Mouse (Mus musculus): ENCODE measurements around the gene Zfp94.

Gene Zfp94

GRCm38 (mm10) chr7:24300771-24301282, 15.6 kb downstream of the Zfp94 start, which contains the start of gene Zfp61:
TSS of gene Zfp61 (minus strand) at chr7:24301232.
- peaks cover 18% of the 10 kb centered on the region for H3K4me1 ChIP-seq (replicated peaks; ENCODE audit: low read depth, low read length)
- H3K27me3 ChIP-seq (ENCODE audit: insufficient read depth, low read length): peaks cover 8% of the 10 kb centered on the region; the same call in 1 of the 2 replicates
- peaks cover 8% of the 10 kb centered on the region for H3K9me3 ChIP-seq (ENCODE audit: low read length)
- peaks cover 32% of the 10 kb centered on the region for H3K36me3 ChIP-seq (ENCODE audit: insufficient read depth, low read length)
- H3K4me3 ChIP-seq (replicated peaks; ENCODE audit: low read length): peak within 1 kb of the TSS; percentile 97
- TF ChIP-seq POU5F1 (IDR thresholded peaks at IDR 0.05; ENCODE audit: borderline replicate concordance, low read length) (no peak), CTCF (conservative IDR thresholded peaks at IDR 0.05; ENCODE audit: low read length) (no peak), NANOG (IDR thresholded peaks at IDR 0.05; ENCODE audit: borderline replicate concordance, low read length) (no peak)

- peaks cover 8% of the 10 kb centered on the region; the same call in 1 of the 2 replicates for H3K27me3 ChIP-seq (ENCODE audit: insufficient read depth, low read length)
Measured at GRCm38 (mm10) chr7:24299823-24300481, 16.5 kb downstream of the Zfp94 start.

GRCm38 (mm10) chr7:24298973-24299708, 17.3 kb downstream of the Zfp94 start:
- peaks cover 8% of the 10 kb centered on the region; the same call in 1 of the 2 replicates for H3K27me3 ChIP-seq (ENCODE audit: insufficient read depth, low read length)
- H3K9me3 ChIP-seq (ENCODE audit: low read length): peaks cover 8% of the 10 kb centered on the region
- peaks cover 18% of the 10 kb centered on the region for H3K4me1 ChIP-seq (replicated peaks; ENCODE audit: low read depth, low read length)
- peaks cover 46% of the 10 kb centered on the region for H3K36me3 ChIP-seq (ENCODE audit: insufficient read depth, low read length)
- H3K4me3 ChIP-seq (replicated peaks; ENCODE audit: low read length): peak overlapping the region; percentile 97
- TF ChIP-seq POU5F1 (IDR thresholded peaks at IDR 0.05; ENCODE audit: borderline replicate concordance, low read length) (no peak), CTCF (conservative IDR thresholded peaks at IDR 0.05; ENCODE audit: low read length) (no peak), NANOG (IDR thresholded peaks at IDR 0.05; ENCODE audit: borderline replicate concordance, low read length) (no peak)

More at GRCm38 (mm10) chr7:24299823-24300481, 16.5 kb downstream of the Zfp94 start:
- H3K9me3 ChIP-seq (ENCODE audit: low read length): peaks cover 8% of the 10 kb centered on the region
- no peak for TF ChIP-seq CTCF (conservative IDR thresholded peaks at IDR 0.05; ENCODE audit: low read length)
- no peak for TF ChIP-seq POU5F1 (IDR thresholded peaks at IDR 0.05; ENCODE audit: borderline replicate concordance, low read length)
- TF ChIP-seq NANOG (IDR thresholded peaks at IDR 0.05; ENCODE audit: borderline replicate concordance, low read length): no peak
- peaks cover 18% of the 10 kb centered on the region for H3K4me1 ChIP-seq (replicated peaks; ENCODE audit: low read depth, low read length)
- peaks cover 40% of the 10 kb centered on the region for H3K36me3 ChIP-seq (ENCODE audit: insufficient read depth, low read length)
- H3K4me3 ChIP-seq (replicated peaks; ENCODE audit: low read length): peak overlapping the region; percentile 97

DNA sequence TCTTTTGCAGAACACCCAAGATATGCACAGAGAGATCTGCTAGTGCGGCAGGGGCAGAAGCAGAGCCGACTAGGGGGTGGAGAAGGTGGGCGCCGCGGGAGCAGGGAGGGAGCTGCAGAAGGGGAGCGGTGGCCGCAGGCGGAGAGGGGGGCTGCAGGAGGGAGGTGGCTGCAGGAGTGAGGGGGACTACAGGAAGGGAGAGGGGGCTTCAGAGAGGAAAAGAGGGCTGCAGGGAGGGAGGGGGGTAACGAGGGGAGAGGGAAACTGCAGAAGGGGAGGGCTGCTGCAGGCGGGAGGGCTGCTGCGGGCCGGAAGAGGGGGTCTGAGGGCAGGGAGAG, 17.9 kb downstream of the Zfp94 start:
- peaks cover 47% of the 10 kb centered on the region for H3K36me3 ChIP-seq (ENCODE audit: insufficient read depth, low read length)
- peaks cover 18% of the 10 kb centered on the region for H3K4me1 ChIP-seq (replicated peaks; ENCODE audit: low read depth, low read length)
- TF ChIP-seq POU5F1 (IDR thresholded peaks at IDR 0.05; ENCODE audit: borderline replicate concordance, low read length) (no peak), CTCF (conservative IDR thresholded peaks at IDR 0.05; ENCODE audit: low read length) (no peak), NANOG (IDR thresholded peaks at IDR 0.05; ENCODE audit: borderline replicate concordance, low read length) (no peak)
- peak overlapping the region; percentile 97 for H3K4me3 ChIP-seq (replicated peaks; ENCODE audit: low read length)
- peaks cover 8% of the 10 kb centered on the region; the same call in 1 of the 2 replicates for H3K27me3 ChIP-seq (ENCODE audit: insufficient read depth, low read length)
- H3K9me3 ChIP-seq (ENCODE audit: low read length): peaks cover 8% of the 10 kb centered on the region

DNA sequence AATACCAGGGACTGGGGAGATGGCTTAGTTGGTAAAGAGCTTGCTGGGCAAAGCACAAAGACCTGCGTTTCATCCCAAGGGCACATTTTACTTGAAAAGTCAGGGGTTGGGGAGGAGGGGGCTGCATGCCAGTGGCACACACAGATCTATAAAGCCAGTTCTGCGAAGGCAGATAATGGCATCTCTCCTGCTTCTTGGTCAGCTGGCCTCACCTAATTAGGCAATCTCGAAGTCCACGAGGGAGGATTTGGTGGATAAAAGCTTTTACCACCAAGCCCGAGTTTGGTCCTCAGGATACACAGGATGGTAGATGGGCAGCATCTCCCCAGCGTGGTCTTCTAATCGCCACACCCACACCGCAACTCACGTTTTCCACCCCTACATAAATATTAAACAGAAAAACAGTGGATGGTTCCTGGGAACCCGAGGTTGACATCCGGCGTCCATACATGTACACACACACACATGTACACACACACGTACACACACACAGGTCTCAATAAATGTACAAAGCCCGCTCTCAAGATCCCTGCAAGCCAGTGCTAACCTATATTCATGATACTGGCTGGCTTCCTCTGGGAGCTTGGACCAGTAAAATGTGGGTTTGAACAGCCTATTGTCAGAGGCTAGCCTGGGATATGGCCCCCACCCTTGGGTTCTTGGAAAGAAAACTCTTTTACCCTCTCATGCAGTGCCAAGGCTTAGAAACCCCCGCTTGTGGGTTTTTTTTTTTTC, 18.9 kb downstream of the Zfp94 start:
- no peaks in the 10 kb centered on the region for H3K9me3 ChIP-seq (ENCODE audit: low read length)
- H3K27me3 ChIP-seq (ENCODE audit: insufficient read depth, low read length): peaks cover 8% of the 10 kb centered on the region; the same call in 1 of the 2 replicates
- TF ChIP-seq CTCF (conservative IDR thresholded peaks at IDR 0.05; ENCODE audit: low read length) (no peak), NANOG (IDR thresholded peaks at IDR 0.05; ENCODE audit: borderline replicate concordance, low read length) (no peak), POU5F1 (IDR thresholded peaks at IDR 0.05; ENCODE audit: borderline replicate concordance, low read length) (no peak)
- H3K4me3 ChIP-seq (replicated peaks; ENCODE audit: low read length): no peak overlapping the region
- H3K36me3 ChIP-seq (ENCODE audit: insufficient read depth, low read length): peaks cover 39% of the 10 kb centered on the region
- peaks cover 18% of the 10 kb centered on the region for H3K4me1 ChIP-seq (replicated peaks; ENCODE audit: low read depth, low read length)

- Histone ChIP-seq H3K4me3 (replicated peaks; ENCODE audit: low read length) (no peak overlapping the region), H3K9me3 (ENCODE audit: low read length) (no peaks in the 10 kb centered on the region), H3K36me3 (ENCODE audit: insufficient read depth, low read length) (peaks cover 33% of the 10 kb centered on the region), H3K27me3 (ENCODE audit: insufficient read depth, low read length) (peaks cover 17% of the 10 kb centered on the region), H3K4me1 (replicated peaks; ENCODE audit: low read depth, low read length) (peaks cover 28% of the 10 kb centered on the region)
- no peak for TF ChIP-seq POU5F1 (IDR thresholded peaks at IDR 0.05; ENCODE audit: borderline replicate concordance, low read length)
- TF ChIP-seq NANOG (IDR thresholded peaks at IDR 0.05; ENCODE audit: borderline replicate concordance, low read length): no peak
- TF ChIP-seq CTCF (conservative IDR thresholded peaks at IDR 0.05; ENCODE audit: low read length): no peak
Measured at GRCm38 (mm10) chr7:24296386-24296785, 20.1 kb downstream of the Zfp94 start.

GRCm38 (mm10) chr7:24295376-24295775, 21.1 kb downstream of the Zfp94 start:
- peaks cover 31% of the 10 kb centered on the region for H3K4me1 ChIP-seq (replicated peaks; ENCODE audit: low read depth, low read length)
- H3K4me3 ChIP-seq (replicated peaks; ENCODE audit: low read length): no peak overlapping the region
- H3K36me3 ChIP-seq (ENCODE audit: insufficient read depth, low read length): peaks cover 38% of the 10 kb centered on the region
- no peak for TF ChIP-seq POU5F1 (IDR thresholded peaks at IDR 0.05; ENCODE audit: borderline replicate concordance, low read length)
- no peak for TF ChIP-seq NANOG (IDR thresholded peaks at IDR 0.05; ENCODE audit: borderline replicate concordance, low read length)
- TF ChIP-seq CTCF (conservative IDR thresholded peaks at IDR 0.05; ENCODE audit: low read length): no peak
- H3K9me3 ChIP-seq (ENCODE audit: low read length): no peaks in the 10 kb centered on the region
- peaks cover 22% of the 10 kb centered on the region for H3K27me3 ChIP-seq (ENCODE audit: insufficient read depth, low read length)

DNA sequence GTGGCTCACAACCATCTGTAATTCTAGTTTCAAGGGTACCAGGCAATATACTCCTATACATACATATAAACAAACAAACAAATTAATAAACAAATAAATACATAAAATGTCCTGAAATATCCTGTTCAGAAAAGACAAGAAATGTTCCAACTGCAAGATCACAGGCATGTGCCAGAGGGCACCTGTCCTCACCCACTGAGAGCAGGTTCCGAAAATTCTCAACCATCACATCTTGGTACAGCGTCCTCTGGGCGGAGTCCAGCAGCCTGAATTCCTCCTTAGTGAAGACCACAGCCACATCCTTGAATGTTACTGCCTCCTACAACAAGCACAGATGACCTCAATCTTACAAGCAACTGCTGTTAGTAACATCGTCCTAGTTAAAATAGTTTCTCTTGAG, 21.7 kb downstream of the Zfp94 start:
- TF ChIP-seq NANOG (IDR thresholded peaks at IDR 0.05; ENCODE audit: borderline replicate concordance, low read length) (no peak), POU5F1 (IDR thresholded peaks at IDR 0.05; ENCODE audit: borderline replicate concordance, low read length) (no peak), CTCF (conservative IDR thresholded peaks at IDR 0.05; ENCODE audit: low read length) (no peak)
- H3K9me3 ChIP-seq (ENCODE audit: low read length): no peaks in the 10 kb centered on the region
- H3K4me3 ChIP-seq (replicated peaks; ENCODE audit: low read length): no peak overlapping the region
- H3K4me1 ChIP-seq (replicated peaks; ENCODE audit: low read depth, low read length): peaks cover 25% of the 10 kb centered on the region
- peaks cover 38% of the 10 kb centered on the region for H3K36me3 ChIP-seq (ENCODE audit: insufficient read depth, low read length)
- peaks cover 19% of the 10 kb centered on the region for H3K27me3 ChIP-seq (ENCODE audit: insufficient read depth, low read length)
